ENCODE assay signal across 14 mouse cellular contexts in the genomic region with DNA sequence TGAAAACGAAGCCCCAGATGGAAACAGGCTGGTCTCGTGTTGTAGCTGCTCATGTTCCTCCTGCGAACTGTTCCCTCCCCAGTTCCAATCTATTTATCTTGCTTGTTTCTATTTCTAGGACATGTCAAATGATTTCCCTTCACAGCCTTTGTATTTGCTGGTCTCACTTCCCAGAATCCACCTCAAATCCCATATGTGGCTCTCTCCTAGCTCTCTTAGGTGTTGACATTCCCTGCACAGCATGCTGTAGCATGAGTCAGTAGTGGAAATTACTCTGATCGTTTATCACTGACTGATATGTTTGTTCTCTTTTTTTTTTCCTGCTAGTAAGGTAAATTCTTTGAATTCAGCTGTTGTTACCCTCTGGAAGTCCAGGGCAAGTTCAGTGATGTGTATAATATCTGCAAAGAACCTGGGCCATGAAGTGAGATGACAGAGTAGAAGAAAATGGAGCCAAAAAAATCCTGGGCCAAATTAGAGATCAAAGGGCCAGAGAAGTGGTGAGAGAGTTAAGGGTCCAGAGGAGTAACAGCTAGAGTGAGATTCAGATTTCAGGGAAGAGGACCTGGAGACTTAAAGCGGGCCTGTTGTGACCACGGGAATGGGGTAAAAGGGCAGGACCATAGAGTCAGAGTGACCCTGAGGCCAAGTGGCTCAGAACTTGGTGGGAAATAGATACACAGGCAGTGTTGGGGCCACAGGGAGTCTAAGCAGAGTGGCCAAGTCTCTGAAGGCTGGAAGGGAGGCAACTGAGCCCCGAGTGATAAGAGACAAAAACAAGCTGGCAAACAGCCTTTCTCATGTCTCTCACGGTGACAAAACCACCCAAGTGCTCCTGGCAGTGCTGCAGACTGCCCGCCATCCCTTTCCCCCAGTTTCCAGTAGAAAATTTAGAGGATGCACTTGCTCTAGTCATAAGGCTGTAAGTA. TPM values are rescaled to one million over a fixed set of nuclear protein-coding genes. Genes with fewer than 3 reads are reported as not detected.
DNase-seq lines count a peak whose midpoint lies in the region; ATAC-seq and TF ChIP-seq lines count a peak whose summit lies in the region.
"Had no signal": no experiment of that assay in that cellular context is flagged by ENCODE, and none has a peak within 500 bp of the region (broad histone marks: within the 10 kb centered on the region; RNA-seq: fewer than 3 reads in every experiment).

No protein-coding gene starts in this region.

- TF ChIP-seq EP300 in heart, postnatal 0 days (IDR thresholded peaks at IDR 0.05; ENCODE audit: low read depth) = 0 out of 2 replicates have a peak, but pooled peaks have one; percentile 63

- TF ChIP-seq CTCF in heart, postnatal 0 days (IDR thresholded peaks at IDR 0.05; ENCODE audit: low read depth) = no peak

- peak; percentile 3 to 44 for DNase-seq in layer of hippocampus, adult 18-20 months (ENCODE audit: low spot score in 2 of 2)
- DNase-seq in layer of hippocampus, adult 8-10 months (ENCODE audit: low spot score in 2 of 2) = no peak
- DNase-seq in embryo, embryonic 11 days = peak; percentile 24
- DNase-seq in heart, postnatal 0 days (ENCODE audit: low spot score) = peak; percentile 65
- DNase-seq in thymus, postnatal 25 days = no peak
- DNase-seq in B cell, adult 2 months = no peak
- DNase-seq: gastrocnemius, postnatal 10 days; kidney, postnatal 14 days; lung, postnatal 14 days; spleen, adult 18-20 months; thymus, postnatal 36 days had no signal

- no peaks in the 10 kb centered on the region for H3K27me3 ChIP-seq in heart, postnatal 0 days (ENCODE audit: control insufficient read depth, insufficient read depth, low read length)
- no peaks in the 10 kb centered on the region for H3K27me3 ChIP-seq in stomach, embryonic 15.5 days (replicated peaks)

- peak; percentile 86 for ATAC-seq in heart, postnatal 0 days (ENCODE audit: insufficient read depth, low read depth)
- peak; percentile 79; the same call in 1 of the 2 replicates for ATAC-seq in stomach, embryonic 15.5 days (ENCODE audit: insufficient read depth, low FRiP score, low read depth)

- no peak overlapping the region for H3K4me2 ChIP-seq in heart, postnatal 0 days (ENCODE audit: low read depth, low read length)
- H3K4me2 ChIP-seq in stomach, embryonic 15.5 days = no peak overlapping the region

- peaks cover 9% of the 10 kb centered on the region for H3K4me1 ChIP-seq in heart, postnatal 0 days (ENCODE audit: control insufficient read depth, insufficient read depth)
- 0 out of 2 replicates have a peak, but pooled peaks cover 2% of the 10 kb centered on the region for H3K4me1 ChIP-seq in stomach, embryonic 15.5 days

- H3K9ac ChIP-seq in heart, postnatal 0 days (replicated peaks; ENCODE audit: low read depth, low read length) = no peak overlapping the region
- H3K9ac ChIP-seq in stomach, embryonic 15.5 days = no peak overlapping the region

- no peaks in the 10 kb centered on the region for H3K9me3 ChIP-seq in heart, postnatal 0 days (replicated peaks; ENCODE audit: control insufficient read depth, low read length)
- H3K9me3 ChIP-seq in stomach, embryonic 15.5 days = no peaks in the 10 kb centered on the region
- H3K9me3 ChIP-seq: limb, embryonic 10.5 days had no signal

- no peaks in the 10 kb centered on the region for H3K36me3 ChIP-seq in heart, postnatal 0 days (replicated peaks; ENCODE audit: control insufficient read depth, insufficient read depth, low read length)
- no peaks in the 10 kb centered on the region for H3K36me3 ChIP-seq in stomach, embryonic 15.5 days
- H3K36me3 ChIP-seq: limb, embryonic 10.5 days had no signal

- peak overlapping the region; percentile 80 for H3K27ac ChIP-seq in heart, postnatal 0 days (ENCODE audit: low read depth)
- no peak overlapping the region for H3K27ac ChIP-seq in stomach, embryonic 15.5 days
- H3K27ac ChIP-seq: limb, embryonic 10.5 days had no signal

- WGBS in heart, postnatal 0 days = 19% methylated on average over 9 of the region's 9 CpGs
- 43% methylated on average over 9 of the region's 9 CpGs for WGBS in stomach, embryonic 15.5 days

- no peak overlapping the region for H3K4me3 ChIP-seq in heart, postnatal 0 days (ENCODE audit: low read depth, low read length)
- H3K4me3 ChIP-seq in stomach, embryonic 15.5 days (replicated peaks) = no peak overlapping the region
- H3K4me3 ChIP-seq: erythroblast, embryonic 14.5 days; limb, embryonic 10.5 days had no signal

RNA-seq across cellular contexts. Expression of a gene that starts 56.3 kb away (rescaled TPM):
- 10 to 100 TPM; 35.6 to 38.5 TPM for total RNA-seq in layer of hippocampus, adult 18-20 months (2021)
- total RNA-seq in layer of hippocampus, adult 8-10 months (2022) = 10 to 100 TPM; 33.5 to 41.2 (median 37.6) TPM
- total RNA-seq in heart, postnatal 0 days (2014; rRNA removed; ENCODE audit: low replicate concordance) = 28.9 and 39.8 TPM in 2 replicates
- 2.4 and 2.5 TPM in 2 replicates for polyA plus RNA-seq in heart, postnatal 0 days (2015; fragmentation: Nextera tagmentation; extraction: Ambion mirVana)
- 2.2 and 2.4 TPM in 2 replicates for polyA plus RNA-seq in stomach, embryonic 15.5 days (2015; fragmentation: Nextera tagmentation; extraction: Ambion mirVana)
- polyA plus RNA-seq: erythroblast, embryonic 14.5 days had no signal

Comparison
In these comparisons a context has a peak if more than half of its experiments do, and no peak if none do; other contexts are left out.
1. DNase-seq: peak in layer of hippocampus, adult 18-20 months (2 of 2), embryo, embryonic 11 days (single experiment) and heart, postnatal 0 days (single experiment); none in layer of hippocampus, adult 8-10 months (0 of 2), thymus, postnatal 25 days (single experiment) and B cell, adult 2 months (0 of 2).